Mouse (Mus musculus) embryonic facial prominence, embryonic 15.5 days (tissue): ENCODE data around the gene Txlna. TPM values are rescaled to one million over a fixed set of nuclear protein-coding genes. Genes with fewer than 3 reads are reported as not detected.
A peak's percentile ranks its signal among the peaks of the same experiment; 100 is the strongest.

Experiments used
- ATAC-seq: fragments of 200-750 bp; cut with Nextera tagmentation; 2 replicates; pipeline ENCODE4 v1.8.0; 2017; ENCODE audit warnings: low read depth, moderate TSS enrichment; ENCODE audit not compliant: insufficient number of reproducible peaks, low FRiP score, low TSS enrichment
- H3K27ac ChIP-seq: fragments of 300-500 bp; sonication (generic); replicated peaks from 2 replicates; pipeline ENCODE4 v1.5.1; 2015; ENCODE audit warnings: mild to moderate bottlenecking, inconsistent platforms
- H3K27me3 ChIP-seq: fragments of 300-500 bp; sonication (generic); 2 replicates; pipeline ENCODE4 v1.6.1; 2015; ENCODE audit warnings: inconsistent platforms
- H3K36me3 ChIP-seq: fragments of 300-500 bp; sonication (generic); 2 replicates; pipeline ENCODE4 v1.6.1; 2015; ENCODE audit warnings: mild to moderate bottlenecking, inconsistent platforms
- H3K4me1 ChIP-seq: fragments of 300-500 bp; sonication (generic); 2 replicates; pipeline ENCODE4 v1.6.1; 2015; ENCODE audit warnings: inconsistent platforms
- H3K4me2 ChIP-seq: fragments of 300-500 bp; sonication (generic); replicated peaks from 2 replicates; pipeline ENCODE4 v1.6.1; 2015; ENCODE audit warnings: mild to moderate bottlenecking, inconsistent platforms
- H3K4me3 ChIP-seq: fragments of 300-500 bp; sonication (generic); replicated peaks from 2 replicates; pipeline ENCODE4 v1.5.1; 2015; ENCODE audit warnings: mild to moderate bottlenecking, inconsistent platforms
- H3K9ac ChIP-seq: fragments of 300-500 bp; sonication (generic); 2 replicates; pipeline ENCODE4 v1.6.1; 2015; ENCODE audit warnings: inconsistent platforms
- H3K9me3 ChIP-seq: fragments of 300-500 bp; sonication (generic); replicated peaks from 2 replicates; pipeline ENCODE4 v1.6.1; 2016; ENCODE audit warnings: inconsistent platforms
- WGBS: fragments of 180-500 bp; shearing (Covaris S2); methylation state at CpG from one replicate; pipeline ENCODE4 v1.1.7; 2015; 5-methylcytosine and 5-hydroxymethylcytosine counted together
- polyA plus RNA-seq: library from polyadenylated mRNA; unstranded; fragments of >200 nt; fragmentation: Nextera tagmentation; extraction: Ambion mirVana; gene quantifications from 2 replicates; pipeline ENCODE4 v1.2.1, GENCODE M21; 2015

Txlna gene
- 88.0 and 91.4 TPM in 2 replicates for polyA plus RNA-seq

- H3K27ac ChIP-seq, result peak within 1 kb of the TSS; percentile 97
- no peaks in the 10 kb centered on the region for H3K27me3 ChIP-seq
- peak within 1 kb of the TSS; percentile 69 for H3K4me3 ChIP-seq
- H3K9me3 ChIP-seq, result no peaks in the 10 kb centered on the region
- ATAC-seq, result peak; percentile 96
- peaks cover 49% of the 10 kb centered on the region for H3K36me3 ChIP-seq
- H3K4me1 ChIP-seq, result peaks cover 40% of the 10 kb centered on the region
- peak within 1 kb of the TSS; percentile 74 for H3K4me2 ChIP-seq
- WGBS, result under 1% methylated on average over 59 of the region's 60 CpGs
- peak within 1 kb of the TSS; percentile 66 for H3K9ac ChIP-seq
Observed at GRCm38 (mm10) chr4:129640638-129641467, at the start of gene Txlna. Txlna (minus strand) TSS chr4:129641065.

GRCm38 (mm10) chr4:129684531-129684930, 43.7 kb upstream of the Txlna start:
- Histone ChIP-seq H3K27ac (no peak overlapping the region), H3K36me3 (peaks cover 90% of the 10 kb centered on the region), H3K9ac (no peak overlapping the region), H3K4me1 (no peaks in the 10 kb centered on the region), H3K9me3 (no peaks in the 10 kb centered on the region), H3K4me3 (no peak overlapping the region), H3K27me3 (no peaks in the 10 kb centered on the region), H3K4me2 (no peak overlapping the region)
- WGBS, result 98% methylated on average over 6 of the region's 6 CpGs
- no peak for ATAC-seq

- WGBS, result 86% methylated on average over 11 of the region's 11 CpGs
Observed at GRCm38 (mm10) chr4:129683901-129684493, 43.1 kb upstream of the Txlna start.

GRCm38 (mm10) chr4:129681837-129682236, 41.0 kb upstream of the Txlna start:
- no peak overlapping the region for H3K4me3 ChIP-seq
- H3K9ac ChIP-seq, result no peak overlapping the region
- 93% methylated on average over 11 of the region's 11 CpGs for WGBS
- no peak for ATAC-seq
- no peak overlapping the region for H3K4me2 ChIP-seq
- H3K27ac ChIP-seq, result no peak overlapping the region
- no peaks in the 10 kb centered on the region for H3K4me1 ChIP-seq
- peaks cover 93% of the 10 kb centered on the region for H3K36me3 ChIP-seq
- no peaks in the 10 kb centered on the region for H3K9me3 ChIP-seq
- H3K27me3 ChIP-seq, result no peaks in the 10 kb centered on the region

More at GRCm38 (mm10) chr4:129683901-129684493, 43.1 kb upstream of the Txlna start:
- Histone ChIP-seq H3K36me3 (peaks cover 89% of the 10 kb centered on the region), H3K4me3 (no peak overlapping the region), H3K9me3 (no peaks in the 10 kb centered on the region), H3K4me2 (no peak overlapping the region), H3K4me1 (no peaks in the 10 kb centered on the region), H3K27ac (no peak overlapping the region), H3K27me3 (no peaks in the 10 kb centered on the region), H3K9ac (no peak overlapping the region)
- ATAC-seq, result no peak

- H3K4me1 ChIP-seq, result peaks cover 16% of the 10 kb centered on the region
- 6% methylated on average over 10 of the region's 10 CpGs for WGBS
- no peaks in the 10 kb centered on the region for H3K27me3 ChIP-seq
- peak overlapping the region; percentile 99 for H3K4me3 ChIP-seq
- peak; percentile 12; the same call in 1 of the 2 replicates for ATAC-seq
- no peaks in the 10 kb centered on the region for H3K9me3 ChIP-seq
- peak overlapping the region; percentile 78 for H3K27ac ChIP-seq
- H3K9ac ChIP-seq, result peak overlapping the region; percentile 97
- peak overlapping the region; percentile 68 for H3K4me2 ChIP-seq
- peaks cover 21% of the 10 kb centered on the region for H3K36me3 ChIP-seq
Observed at GRCm38 (mm10) chr4:129672878-129673449, 32.1 kb upstream of the Txlna start.

- Histone ChIP-seq H3K4me1 (peaks cover 16% of the 10 kb centered on the region), H3K27ac (peak within 1 kb of the TSS; percentile 93), H3K36me3 (peaks cover 17% of the 10 kb centered on the region), H3K9ac (peak within 1 kb of the TSS; percentile 97), H3K4me3 (peak within 1 kb of the TSS; percentile 99), H3K27me3 (no peaks in the 10 kb centered on the region), H3K4me2 (peak within 1 kb of the TSS; percentile 68), H3K9me3 (no peaks in the 10 kb centered on the region)
- ATAC-seq, result peak; percentile 90
- WGBS, result under 1% methylated on average over 64 of the region's 65 CpGs
Observed at GRCm38 (mm10) chr4:129672083-129672877, 31.4 kb upstream of the Txlna start, which contains the start of gene Kpna6. Kpna6 (minus strand) TSS chr4:129672767.

GRCm38 (mm10) chr4:129671491-129672082, 30.7 kb upstream of the Txlna start:
- no peaks in the 10 kb centered on the region for H3K27me3 ChIP-seq
- H3K4me1 ChIP-seq, result peaks cover 16% of the 10 kb centered on the region
- peak overlapping the region; percentile 68 for H3K4me2 ChIP-seq
- no peak for ATAC-seq
- 7% methylated on average over 12 of the region's 12 CpGs for WGBS
- peaks cover 13% of the 10 kb centered on the region for H3K36me3 ChIP-seq
- no peaks in the 10 kb centered on the region for H3K9me3 ChIP-seq
- peak overlapping the region; percentile 99 for H3K4me3 ChIP-seq
- peak overlapping the region; percentile 93 for H3K27ac ChIP-seq
- peak overlapping the region; percentile 97 for H3K9ac ChIP-seq

- no peak overlapping the region for H3K9ac ChIP-seq
- no peak overlapping the region for H3K4me3 ChIP-seq
- no peaks in the 10 kb centered on the region for H3K9me3 ChIP-seq
- H3K27me3 ChIP-seq, result no peaks in the 10 kb centered on the region
- 0 out of 2 replicates have a peak, but pooled peaks cover 7% of the 10 kb centered on the region for H3K4me1 ChIP-seq
- no peak overlapping the region for H3K27ac ChIP-seq
- ATAC-seq, result no peak
- H3K4me2 ChIP-seq, result no peak overlapping the region
- H3K36me3 ChIP-seq, result peaks cover 54% of the 10 kb centered on the region
- WGBS, result 64% methylated on average over 3 of the region's 3 CpGs
Observed at GRCm38 (mm10) chr4:129662255-129662813, 21.5 kb upstream of the Txlna start.

GRCm38 (mm10) chr4:129661584-129661983, 20.7 kb upstream of the Txlna start:
- H3K4me1 ChIP-seq, result 0 out of 2 replicates have a peak, but pooled peaks cover 7% of the 10 kb centered on the region
- H3K36me3 ChIP-seq, result peaks cover 58% of the 10 kb centered on the region
- H3K4me2 ChIP-seq, result no peak overlapping the region
- H3K9ac ChIP-seq, result no peak overlapping the region
- H3K27ac ChIP-seq, result no peak overlapping the region
- no peak for ATAC-seq
- no peaks in the 10 kb centered on the region for H3K27me3 ChIP-seq
- no peak overlapping the region for H3K4me3 ChIP-seq
- 92% methylated on average over 3 of the region's 3 CpGs for WGBS
- no peaks in the 10 kb centered on the region for H3K9me3 ChIP-seq

- 89% methylated on average over 14 of the region's 14 CpGs for WGBS
- Histone ChIP-seq H3K36me3 (peaks cover 92% of the 10 kb centered on the region), H3K4me3 (no peak overlapping the region)
Observed at GRCm38 (mm10) chr4:129654770-129655169, 13.9 kb upstream of the Txlna start.

More at GRCm38 (mm10) chr4:129654770-129655169, 13.9 kb upstream of the Txlna start:
- Histone ChIP-seq H3K27me3 (no peaks in the 10 kb centered on the region), H3K9me3 (no peaks in the 10 kb centered on the region), H3K27ac (no peak overlapping the region), H3K9ac (no peak overlapping the region), H3K4me1 (no peaks in the 10 kb centered on the region), H3K4me2 (no peak overlapping the region)
- ATAC-seq, result no peak
